Mouse (Mus musculus): ENCODE measurements around the gene Fat3. TPM values are rescaled to one million over a fixed set of nuclear protein-coding genes. Genes with fewer than 3 reads are reported as not detected.

Gene Fat3
- total RNA-seq, 2 experiments from 2014 or later = 66.0 to 81.2 TPM

- DNase-seq (ENCODE audit: low spot score in 2 of 2) = no peak
- intact Hi-C loops (cut with DNase I) = no loop called here
These were observed 59.2 kb downstream of the Fat3 start for GRCm38 (mm10) chr9:16441930-16442329.

GRCm38 (mm10) chr9:16440638-16441037, 60.4 kb downstream of the Fat3 start:
- intact Hi-C loops (cut with DNase I) = no loop called here
- DNase-seq (ENCODE audit: low spot score in 2 of 2) = no peak

GRCm38 (mm10) chr9:16439941-16440340, 61.1 kb downstream of the Fat3 start:
- intact Hi-C loops (cut with DNase I) = no loop called here
- DNase-seq (ENCODE audit: low spot score in 2 of 2) = no peak

GRCm38 (mm10) chr9:16437805-16438204, 63.3 kb downstream of the Fat3 start:
- DNase-seq (ENCODE audit: low spot score in 2 of 2) = no peak
- intact Hi-C loops (cut with DNase I) = no loop called here

- intact Hi-C loops (cut with DNase I) = no loop called here
- no peak for DNase-seq (ENCODE audit: low spot score in 2 of 2)
These were observed 72.5 kb downstream of the Fat3 start for GRCm38 (mm10) chr9:16428589-16428988.

- intact Hi-C loops (cut with DNase I) = no loop called here
- peak in 1 of 2 experiments; percentile 35 for DNase-seq (ENCODE audit: low spot score in 2 of 2)
These were observed 78.4 kb downstream of the Fat3 start for GRCm38 (mm10) chr9:16422707-16423106.

GRCm38 (mm10) chr9:16402815-16403214, 98.3 kb downstream of the Fat3 start:
- intact Hi-C loops (cut with DNase I) = no loop called here
- peak in 1 of 2 experiments; percentile 30 for DNase-seq (ENCODE audit: low spot score in 2 of 2)

GRCm38 (mm10) chr9:16398734-16399686, 102.1 kb downstream of the Fat3 start:
- DNase-seq (ENCODE audit: low spot score in 2 of 2) = peak in 1 of 2 experiments; percentile 25
- intact Hi-C loops (cut with DNase I) = no loop called here

GRCm38 (mm10) chr9:16389141-16389540, 111.9 kb downstream of the Fat3 start:
- DNase-seq (ENCODE audit: low spot score in 2 of 2) = no peak
- intact Hi-C loops (cut with DNase I) = no loop called here

- DNase-seq (ENCODE audit: low spot score in 2 of 2) = no peak
- intact Hi-C loops (cut with DNase I) = no loop called here
These were observed 113.6 kb downstream of the Fat3 start for GRCm38 (mm10) chr9:16387527-16387926.

- intact Hi-C loops (cut with DNase I) = no loop called here
- no peak for DNase-seq (ENCODE audit: low spot score in 2 of 2)
These were observed 137.4 kb downstream of the Fat3 start for GRCm38 (mm10) chr9:16363713-16364112.

GRCm38 (mm10) chr9:16361811-16362210, 139.3 kb downstream of the Fat3 start:
- DNase-seq (ENCODE audit: low spot score in 2 of 2) = no peak
- intact Hi-C loops (cut with DNase I) = no loop called here

- intact Hi-C loops (cut with DNase I) = no loop called here
- DNase-seq (ENCODE audit: low spot score in 2 of 2) = no peak
These were observed 144.4 kb downstream of the Fat3 start for GRCm38 (mm10) chr9:16356636-16357035.

GRCm38 (mm10) chr9:16354906-16355305, 146.2 kb downstream of the Fat3 start:
- intact Hi-C loops (cut with DNase I) = no loop called here
- DNase-seq (ENCODE audit: low spot score in 2 of 2) = no peak

GRCm38 (mm10) chr9:16353049-16353724, 147.9 kb downstream of the Fat3 start:
- intact Hi-C loops (cut with DNase I) = no loop called here

GRCm38 (mm10) chr9:16352486-16353048, 148.5 kb downstream of the Fat3 start:
- DNase-seq (ENCODE audit: low spot score in 2 of 2) = peak in 1 of 2 experiments; percentile 19
- intact Hi-C loops (cut with DNase I) = no loop called here

More at GRCm38 (mm10) chr9:16353049-16353724, 147.9 kb downstream of the Fat3 start:
- DNase-seq (ENCODE audit: low spot score in 2 of 2) = no peak

- intact Hi-C loops (cut with DNase I) = no loop called here
- peak; percentile 35 to 76 for DNase-seq (ENCODE audit: low spot score in 2 of 2)
These were observed 155.9 kb downstream of the Fat3 start for GRCm38 (mm10) chr9:16344902-16345855.

GRCm38 (mm10) chr9:16343191-16343590, 157.9 kb downstream of the Fat3 start:
- intact Hi-C loops (cut with DNase I) = no loop called here
- no peak for DNase-seq (ENCODE audit: low spot score in 2 of 2)

GRCm38 (mm10) chr9:16342577-16342976, 158.5 kb downstream of the Fat3 start:
- no peak for DNase-seq (ENCODE audit: low spot score in 2 of 2)
- intact Hi-C loops (cut with DNase I) = no loop called here
